10 mouse cellular contexts compared by ENCODE assay signal in the genomic region with DNA sequence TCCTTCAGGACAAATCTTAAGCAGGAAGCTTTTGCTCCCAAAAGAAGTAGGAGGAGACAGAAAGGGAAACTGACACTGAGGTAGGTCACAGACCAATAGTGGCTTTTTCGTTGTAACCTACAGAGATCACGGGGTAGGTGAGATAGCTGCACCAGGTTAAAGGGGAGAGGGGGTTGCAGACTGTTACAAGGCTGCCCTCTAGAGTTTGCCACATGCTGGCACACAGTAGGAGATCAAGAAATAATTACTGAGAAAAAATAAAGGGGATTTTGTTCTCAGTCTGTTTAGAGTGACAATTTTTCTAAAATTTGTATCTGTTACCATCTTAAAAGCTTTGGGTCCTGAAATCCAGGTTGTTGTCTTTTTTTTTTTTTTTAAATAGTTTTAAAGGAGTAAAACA.
A peak's percentile ranks its signal among the peaks of the same experiment; 100 is the strongest.
DNase-seq lines count a peak whose midpoint lies in the region; ATAC-seq and TF ChIP-seq lines count a peak whose summit lies in the region.
"Had no signal": no experiment of that assay in that cellular context is flagged by ENCODE, and none has a peak within 500 bp of the region (broad histone marks: within the 10 kb centered on the region; RNA-seq: fewer than 3 reads in every experiment).

No protein-coding gene starts in this region.

- intact Hi-C loops in heart, postnatal 14 days (cut with DNase I), result loop anchor here (2.0 kb wide), 1 partner anchor 38 kb away; no protein-coding TSS in a partner anchor

- H3K4me3 ChIP-seq in heart, embryonic 15.5 days, result no peak overlapping the region
- no peak overlapping the region for H3K4me3 ChIP-seq in lung, embryonic 14.5 days (ENCODE audit: low read depth, low read length)
- no peak overlapping the region for H3K4me3 ChIP-seq in small intestine, adult 2 months (ENCODE audit: low read depth, low read length)
- H3K4me3 ChIP-seq: hindbrain, embryonic 13.5 days had no signal

- no peak for ATAC-seq in heart, embryonic 15.5 days (replicated peaks; ENCODE audit: insufficient number of reproducible peaks, insufficient read depth, low FRiP score, low read depth)
- ATAC-seq in lung, embryonic 14.5 days (ENCODE audit: insufficient read depth), result no peak

- no peak for TF ChIP-seq POLR2A in small intestine, adult 2 months (IDR thresholded peaks at IDR 0.05; ENCODE audit: low read depth, low read length)

- H3K36me3 ChIP-seq in heart, embryonic 15.5 days, result no peaks in the 10 kb centered on the region
- H3K36me3 ChIP-seq in lung, embryonic 14.5 days (ENCODE audit: insufficient read depth), result no peaks in the 10 kb centered on the region
- no peaks in the 10 kb centered on the region for H3K36me3 ChIP-seq in small intestine, adult 2 months (ENCODE audit: control insufficient read depth, insufficient read depth, low read length)
- H3K36me3 ChIP-seq: hindbrain, embryonic 13.5 days had no signal

- peaks cover 85% of the 10 kb centered on the region for H3K4me1 ChIP-seq in heart, embryonic 15.5 days (replicated peaks)
- peaks cover 18% of the 10 kb centered on the region for H3K4me1 ChIP-seq in lung, embryonic 14.5 days (ENCODE audit: insufficient read depth)
- H3K4me1 ChIP-seq in small intestine, adult 2 months (ENCODE audit: control insufficient read depth, insufficient read depth, insufficient read length, low read length), result peaks cover 61% of the 10 kb centered on the region
- H3K4me1 ChIP-seq: hindbrain, embryonic 13.5 days had no signal

- H3K9me3 ChIP-seq in heart, embryonic 15.5 days (replicated peaks), result no peaks in the 10 kb centered on the region
- no peaks in the 10 kb centered on the region for H3K9me3 ChIP-seq in lung, embryonic 14.5 days (ENCODE audit: low read depth, low read length)
- H3K9me3 ChIP-seq: hindbrain, embryonic 13.5 days had no signal

- 19% methylated on average over 2 of the region's 2 CpGs for WGBS in heart, embryonic 15.5 days
- 31% methylated on average over 2 of the region's 2 CpGs for WGBS in lung, embryonic 14.5 days
- WGBS in small intestine, adult 2 months, result 16% methylated on average over 2 of the region's 2 CpGs

- 0 out of 2 replicates have a peak, but pooled peaks have one; percentile 6 for TF ChIP-seq CTCF in lung, embryonic 14.5 days (IDR thresholded peaks at IDR 0.05; ENCODE audit: low read depth)
- TF ChIP-seq CTCF in small intestine, adult 2 months (IDR thresholded peaks at IDR 0.05; ENCODE audit: extremely low read depth, insufficient read length, insufficient replicate concordance, low read depth, low read length), result peak; percentile 18; the same call in 1 of the 2 replicates

- H3K9ac ChIP-seq in heart, embryonic 15.5 days, result no peak overlapping the region
- no peak overlapping the region for H3K9ac ChIP-seq in lung, embryonic 14.5 days
- H3K9ac ChIP-seq: hindbrain, embryonic 13.5 days had no signal

- peak overlapping the region; percentile 55 for H3K4me2 ChIP-seq in heart, embryonic 15.5 days
- no peak overlapping the region for H3K4me2 ChIP-seq in lung, embryonic 14.5 days
- H3K4me2 ChIP-seq: hindbrain, embryonic 13.5 days had no signal

- H3K27ac ChIP-seq in heart, embryonic 15.5 days, result peak overlapping the region; percentile 86
- H3K27ac ChIP-seq in lung, embryonic 14.5 days (ENCODE audit: low read depth), result peak overlapping the region; percentile 81; the same call in 1 of the 2 replicates
- H3K27ac ChIP-seq in small intestine, adult 2 months (ENCODE audit: insufficient read depth, low read depth, low read length), result peak overlapping the region; percentile 90
- H3K27ac ChIP-seq: hindbrain, embryonic 13.5 days had no signal

- no peak for DNase-seq in heart, postnatal 14 days
- no peak for DNase-seq in lung, embryonic 14.5 days
- DNase-seq in lung, postnatal 10 days, result no peak
- DNase-seq in R1 (ENCODE audit: low read depth, low spot score), result peak; percentile 33
- no peak for DNase-seq in gastrocnemius, adult 18-20 months (ENCODE audit: low spot score)
- DNase-seq: cerebellum, postnatal 25 days; right cerebral cortex, postnatal 4 days had no signal

- no peaks in the 10 kb centered on the region for H3K27me3 ChIP-seq in heart, embryonic 15.5 days
- H3K27me3 ChIP-seq in lung, embryonic 14.5 days (ENCODE audit: insufficient read depth, low read length), result no peaks in the 10 kb centered on the region
- no peaks in the 10 kb centered on the region for H3K27me3 ChIP-seq in small intestine, adult 2 months (ENCODE audit: control insufficient read depth, insufficient read depth, low read length)
- H3K27me3 ChIP-seq: hindbrain, embryonic 13.5 days had no signal
